Mouse (Mus musculus) kidney, postnatal 14 days (tissue): Measurements from ENCODE around the gene Rab34.
A peak's percentile ranks its signal among the peaks of the same experiment; 100 is the strongest.
"Not testable (repeated sequence)": the region's sequence is repeated elsewhere in the genome, so short reads cannot be mapped to it uniquely, and the experiment has no call there.

Source experiments
- DNase-seq: peaks from one replicate; pipeline ENCODE4 v3.0.0; 2022; ENCODE audit warnings: mixed read lengths

Gene Rab34

GRCm38 (mm10) chr11:78181830-78182357 is 6.3 kb upstream of the Rab34 start:
- no peak for DNase-seq

DNA sequence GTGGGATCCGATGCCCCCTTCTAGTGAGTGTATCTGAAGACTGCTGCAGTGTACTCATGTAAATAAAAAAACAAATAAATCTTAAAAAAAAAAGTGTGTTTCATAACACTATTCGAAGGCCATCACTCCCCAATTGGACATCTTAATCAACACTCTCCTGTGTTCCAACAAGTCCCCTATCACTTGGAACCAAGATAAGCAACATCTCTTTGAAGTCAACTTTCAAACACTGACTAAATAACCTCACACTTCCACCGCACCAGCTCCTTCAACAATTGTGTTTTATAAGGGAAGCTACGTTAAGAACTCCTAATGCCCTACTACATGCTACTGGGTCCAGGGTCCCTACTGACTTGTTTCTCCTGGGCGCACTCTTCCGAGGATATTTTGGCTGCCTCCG is 5.8 kb upstream of the Rab34 start:
- no peak for DNase-seq

- peak; percentile 88 for DNase-seq
Measured at GRCm38 (mm10) chr11:78182961-78183844, 5.0 kb upstream of the Rab34 start, which contains the start of gene Rpl23a. Gene Rpl23a, minus strand, starts transcription at chr11:78183584.

- no peak for DNase-seq
Measured at GRCm38 (mm10) chr11:78183884-78184514, 4.2 kb upstream of the Rab34 start.

DNA sequence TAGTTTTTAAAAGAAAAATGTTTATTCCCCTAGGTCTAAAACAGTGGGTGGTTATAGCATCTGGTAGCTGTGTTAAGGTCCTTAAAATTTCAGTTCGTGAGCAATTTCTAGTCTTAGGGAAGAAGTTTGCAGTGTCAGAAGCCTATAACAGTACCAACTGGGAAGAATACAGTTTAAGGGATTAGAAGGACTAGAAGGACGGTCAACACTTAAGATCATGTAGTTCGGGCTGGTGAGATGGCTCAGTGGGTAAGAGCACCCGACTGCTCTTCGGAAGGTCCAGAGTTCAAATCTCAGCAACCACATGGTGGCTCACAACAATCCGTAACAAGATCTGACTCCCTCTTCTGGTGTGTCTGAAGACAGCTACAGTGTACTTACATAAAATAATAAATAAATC is 3.5 kb upstream of the Rab34 start:
- not testable (repeated sequence) for DNase-seq

DNA sequence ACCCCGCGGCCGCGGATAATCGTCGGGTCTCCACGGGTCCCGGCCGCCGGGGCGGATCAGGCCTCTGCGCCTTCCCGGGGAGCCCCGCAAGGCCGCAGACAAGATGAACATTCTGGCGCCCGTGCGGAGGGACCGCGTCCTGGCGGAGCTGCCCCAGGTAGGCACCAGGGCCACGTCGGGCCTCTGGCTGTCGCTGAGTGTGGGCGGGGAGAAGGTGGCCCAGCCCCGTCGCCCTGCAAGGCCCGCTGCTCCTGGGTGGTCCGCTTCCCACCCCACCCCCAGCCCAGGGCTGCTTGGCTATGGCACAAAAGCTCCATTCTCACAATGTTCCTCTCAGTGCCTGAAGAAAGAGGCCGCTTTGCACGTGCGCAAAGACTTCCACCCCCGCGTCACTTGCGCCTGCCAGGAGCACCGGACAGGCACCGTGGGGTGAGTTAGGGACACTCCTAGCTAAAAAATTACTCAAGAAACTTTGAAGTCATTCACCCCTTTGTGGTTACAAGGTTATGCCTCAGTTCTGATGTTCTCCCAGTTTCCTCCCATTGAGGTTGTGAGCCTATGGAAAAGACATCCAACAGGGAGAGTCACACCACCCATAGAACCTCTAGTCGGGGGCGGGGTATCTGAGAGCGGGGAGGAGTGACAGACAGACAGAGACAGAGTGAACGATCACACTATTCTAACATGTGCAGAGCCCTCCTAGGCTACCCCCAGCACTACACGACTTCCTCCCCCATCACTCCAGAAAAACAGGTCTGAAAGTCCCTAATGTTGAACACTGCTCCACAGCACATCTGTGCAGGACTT is 1.2 kb downstream of the Rab34 start:
- DNase-seq = peak; percentile 86

DNA sequence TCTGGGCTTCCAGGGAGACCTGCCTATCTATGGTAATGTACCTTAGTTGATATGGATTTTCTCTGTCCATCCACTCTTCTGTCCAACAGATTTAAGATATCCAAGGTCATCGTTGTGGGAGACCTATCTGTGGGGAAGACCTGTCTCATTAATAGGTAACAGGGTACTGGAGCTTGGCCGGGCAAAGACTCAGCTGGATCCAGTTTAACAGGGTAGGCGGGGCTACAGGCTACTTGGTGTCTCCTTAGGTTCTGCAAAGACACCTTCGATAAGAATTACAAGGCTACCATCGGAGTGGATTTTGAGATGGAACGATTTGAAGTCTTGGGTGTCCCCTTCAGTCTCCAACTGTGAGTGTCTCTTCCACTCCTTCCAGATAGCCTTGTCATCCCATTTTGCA is 1.8 kb downstream of the Rab34 start:
- DNase-seq = peak; percentile 83

- peak; percentile 16 for DNase-seq
Measured at GRCm38 (mm10) chr11:78193113-78193512, 4.9 kb downstream of the Rab34 start, which contains the start of gene Proca1. Gene Proca1, plus strand, starts transcription at chr11:78193392.

DNA sequence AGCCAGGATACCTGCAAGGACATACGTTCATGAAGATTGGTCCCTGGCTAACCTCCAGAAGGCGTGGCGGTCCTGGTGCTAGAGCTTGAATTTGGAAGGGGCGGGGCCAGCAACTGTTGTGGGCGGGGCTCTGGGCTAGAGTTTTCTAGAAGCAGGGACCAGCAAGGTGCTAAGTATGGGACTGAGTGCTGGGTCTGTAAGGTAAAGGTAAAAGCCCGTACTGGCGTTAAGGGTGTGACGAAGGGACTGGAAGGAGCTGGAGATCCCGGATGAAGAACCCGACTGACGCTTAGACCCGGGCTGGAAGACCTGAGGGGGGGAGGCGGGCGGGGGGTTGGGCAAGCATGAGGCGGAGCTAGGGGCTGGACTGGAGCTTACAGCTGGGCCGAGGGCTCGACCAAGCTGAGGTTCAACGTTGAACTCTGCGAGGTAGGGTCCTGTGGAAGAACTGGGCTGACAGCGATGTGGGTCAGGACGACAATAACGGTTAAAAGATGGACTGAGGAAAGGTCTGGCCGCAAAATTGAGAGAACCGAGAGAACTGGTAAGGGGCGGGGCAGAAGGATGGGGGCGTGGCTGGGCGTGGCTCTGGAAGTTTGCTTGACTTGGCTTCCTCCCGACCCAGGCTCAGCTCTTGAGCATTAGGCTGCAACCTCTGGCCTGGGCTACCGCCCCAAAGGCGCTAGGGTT is 6.3 kb downstream of the Rab34 start:
- DNase-seq = peak; percentile 87

- no peak for DNase-seq
Measured at GRCm38 (mm10) chr11:78195101-78195863, 7.1 kb downstream of the Rab34 start.

- DNase-seq = peak; percentile 33
Measured at GRCm38 (mm10) chr11:78202372-78202771, 14.1 kb downstream of the Rab34 start.

GRCm38 (mm10) chr11:78204287-78204686 is 16.1 kb downstream of the Rab34 start:
- DNase-seq = no peak

GRCm38 (mm10) chr11:78205361-78206206 is 17.4 kb downstream of the Rab34 start:
- no peak for DNase-seq

DNA sequence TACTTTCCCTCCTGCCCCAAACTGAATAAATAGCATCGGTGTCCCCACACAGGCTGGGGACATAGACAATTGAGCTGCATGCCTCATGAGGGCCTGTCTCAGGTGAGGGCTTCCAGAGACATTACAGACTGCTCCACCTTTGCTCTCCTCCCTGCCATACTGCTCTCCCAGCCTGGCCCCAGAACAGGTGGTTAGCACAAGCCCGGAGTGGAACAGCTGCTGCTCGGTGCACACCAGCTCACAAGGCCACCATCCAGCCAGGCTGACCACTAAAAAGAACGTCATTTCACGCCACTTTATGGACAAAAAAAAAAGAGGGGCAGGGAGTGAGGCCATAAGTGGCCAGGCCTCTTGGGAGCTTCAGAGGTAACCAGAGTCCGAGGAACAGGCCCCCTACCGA is 19.0 kb downstream of the Rab34 start:
- DNase-seq = no peak

- DNase-seq = no peak
Measured at GRCm38 (mm10) chr11:78209886-78210285, 21.7 kb downstream of the Rab34 start.

GRCm38 (mm10) chr11:78210615-78211014 is 22.4 kb downstream of the Rab34 start:
- DNase-seq = no peak

DNA sequence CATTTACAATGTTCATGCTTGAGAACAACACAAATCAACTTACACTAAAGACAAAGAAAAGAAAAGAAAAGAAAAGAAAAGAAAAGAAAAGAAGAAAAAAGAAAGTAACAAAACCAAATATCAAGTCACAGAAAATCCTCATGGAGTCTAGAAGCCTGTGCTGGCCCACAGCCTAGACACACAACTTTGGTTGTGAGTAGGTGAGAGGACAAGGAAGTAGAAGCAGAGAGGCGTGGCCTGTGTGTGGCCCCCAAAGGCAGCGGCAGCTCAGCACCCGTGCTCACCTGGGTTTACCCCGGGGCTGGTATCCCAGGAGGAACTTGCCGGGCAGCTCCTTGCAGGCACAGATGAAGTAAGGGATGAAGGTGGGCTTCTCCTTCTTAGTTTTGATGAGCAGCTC is 23.3 kb downstream of the Rab34 start:
- DNase-seq = no peak

DNA sequence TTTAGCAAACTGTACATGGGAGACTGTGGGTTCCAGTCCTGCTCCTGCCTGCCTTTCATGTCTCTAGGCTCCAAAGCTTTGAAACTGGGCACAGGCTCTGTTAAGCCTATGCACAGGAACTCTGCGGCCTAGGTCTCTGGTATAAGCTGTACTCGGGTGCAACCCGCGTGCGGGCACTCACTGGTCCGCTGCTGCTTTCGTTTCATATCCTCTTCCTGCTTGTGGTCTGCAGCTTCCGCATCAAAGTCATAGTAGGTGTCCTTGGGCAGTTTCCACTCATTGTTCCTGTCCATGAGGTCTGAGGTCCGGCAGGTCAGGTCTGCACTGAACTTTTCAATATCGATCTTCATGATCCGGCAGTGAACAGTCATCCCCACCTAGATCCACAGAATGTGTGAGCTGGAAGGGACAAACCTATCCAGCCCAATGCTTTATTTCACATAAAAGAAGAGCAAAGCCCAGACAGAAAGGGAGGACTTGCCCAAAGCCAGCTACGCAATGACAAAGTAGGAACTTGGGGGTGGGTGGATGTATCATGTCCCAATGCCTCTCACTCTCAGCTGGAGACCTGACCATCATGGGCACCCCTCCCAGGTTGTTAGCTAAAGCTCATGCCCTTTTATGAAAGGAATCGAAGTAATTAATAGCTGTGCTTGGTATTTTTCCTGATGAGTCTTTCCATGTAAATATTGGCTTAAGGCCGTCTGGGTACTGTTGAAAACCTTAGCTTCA is 25.0 kb downstream of the Rab34 start:
- no peak for DNase-seq

DNA sequence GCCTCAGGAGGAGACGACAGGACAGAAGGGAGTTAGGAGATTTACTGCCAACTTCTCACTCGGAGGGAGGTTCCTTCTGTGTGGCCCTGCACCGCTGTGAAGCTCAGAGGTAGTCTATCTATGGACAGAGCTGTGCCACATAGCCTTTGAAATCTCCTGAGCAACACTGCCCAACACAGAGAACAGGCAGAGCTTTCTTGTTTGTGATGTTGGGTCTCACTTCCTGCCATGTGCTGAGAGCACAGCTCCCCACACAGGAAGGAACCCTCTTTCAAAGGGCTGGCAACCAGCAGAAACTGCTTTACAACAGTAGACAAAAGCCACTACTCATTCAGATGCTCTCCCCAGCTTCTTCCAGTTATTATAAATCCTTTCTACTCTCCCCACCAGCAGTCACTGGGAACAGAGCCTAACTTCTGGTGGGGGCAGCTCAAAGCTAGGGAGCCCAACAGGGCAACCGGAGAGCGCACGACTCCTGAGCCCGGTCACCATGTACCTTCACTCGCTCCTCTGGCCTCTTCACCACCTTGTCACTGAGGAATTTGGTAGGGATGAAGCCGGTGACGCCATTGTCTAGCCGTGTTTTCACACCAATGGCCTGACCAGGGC is 27.6 kb downstream of the Rab34 start:
- no peak for DNase-seq
